Mouse (Mus musculus) liver, embryonic 13.5 days (tissue): ENCODE measurements around the gene B4galt1. TPM values are rescaled to one million over a fixed set of nuclear protein-coding genes. Genes with fewer than 3 reads are reported as not detected.

Source experiments
- ATAC-seq: fragments of 200-750 bp; cut with Nextera tagmentation; 2 replicates; pipeline ENCODE4 v1.8.0; 2017; ENCODE audit warnings: low read depth, mild to moderate bottlenecking, moderate number of reproducible peaks, moderate library complexity
- DNase-seq: peaks from one replicate; pipeline ENCODE4 v3.0.0; 2022
- H3K27ac ChIP-seq: fragments of 300-500 bp; sonication (generic); 2 replicates; pipeline ENCODE4 v1.5.1; 2015; ENCODE audit warnings: moderate library complexity, mild to moderate bottlenecking, inconsistent platforms
- H3K27me3 ChIP-seq: fragments of 300-500 bp; sonication (generic); 2 replicates; pipeline ENCODE4 v1.6.1; 2015; ENCODE audit warnings: mild to moderate bottlenecking, inconsistent platforms
- H3K36me3 ChIP-seq: fragments of 300-500 bp; sonication (generic); 2 replicates; pipeline ENCODE4 v1.6.1; 2015; ENCODE audit warnings: mild to moderate bottlenecking, inconsistent platforms
- H3K4me1 ChIP-seq: fragments of 300-500 bp; sonication (generic); replicated peaks from 2 replicates; pipeline ENCODE4 v1.6.1; 2015; ENCODE audit warnings: inconsistent platforms
- H3K4me2 ChIP-seq: fragments of 300-500 bp; sonication (generic); 2 replicates; pipeline ENCODE4 v1.6.1; 2015; ENCODE audit warnings: inconsistent platforms, mild to moderate bottlenecking, moderate library complexity
- H3K4me3 ChIP-seq: fragments of 300-500 bp; sonication (generic); replicated peaks from 2 replicates; pipeline ENCODE4 v1.5.1; 2015; ENCODE audit warnings: mild to moderate bottlenecking, inconsistent platforms
- H3K9ac ChIP-seq: fragments of 300-500 bp; sonication (generic); 2 replicates; pipeline ENCODE4 v1.6.1; 2015; ENCODE audit warnings: mild to moderate bottlenecking, inconsistent platforms
- H3K9me3 ChIP-seq: fragments of 300-500 bp; sonication (generic); replicated peaks from 2 replicates; pipeline ENCODE4 v1.6.1; 2016; ENCODE audit warnings: inconsistent platforms
- WGBS: fragments of 180-500 bp; shearing (Covaris S2); methylation state at CpG from one replicate; pipeline ENCODE4 v1.1.7; 2015; ENCODE audit not compliant: insufficient replicate concordance; 5-methylcytosine and 5-hydroxymethylcytosine counted together
- polyA plus RNA-seq: library from polyadenylated mRNA; unstranded; fragments of >200 nt; fragmentation: Nextera tagmentation; extraction: Ambion mirVana; gene quantifications from 2 replicates; pipeline ENCODE4 v1.2.1, GENCODE M21; 2015

The B4galt1 gene
- polyA plus RNA-seq, 1 experiment from 2014 or later = 29.9 TPM

DNA sequence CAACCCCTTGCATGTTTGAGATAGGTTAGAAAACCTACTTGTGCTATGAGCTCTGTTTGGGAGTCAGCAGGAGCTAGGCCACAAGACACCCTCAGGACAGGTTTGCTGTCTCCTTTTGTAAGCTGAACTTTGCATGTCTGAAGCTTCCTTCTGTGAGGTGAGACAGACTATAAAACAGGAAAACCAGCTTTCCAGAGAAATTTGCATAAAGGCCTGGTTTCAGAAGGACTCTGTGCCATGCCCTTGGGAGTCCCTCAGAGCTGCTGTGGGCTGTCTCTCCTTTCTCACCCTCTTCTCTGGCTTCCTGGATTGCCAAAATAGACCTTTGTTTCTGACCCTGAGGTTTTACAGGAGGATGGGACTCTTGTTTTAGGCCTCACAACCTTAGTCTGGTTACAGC lies 59.5 kb downstream of the B4galt1 start:
- no peak overlapping the region for H3K9ac ChIP-seq
- H3K27me3 ChIP-seq = no peaks in the 10 kb centered on the region
- H3K4me2 ChIP-seq = no peak overlapping the region
- DNase-seq (no peak), ATAC-seq (no peak)
- no peaks in the 10 kb centered on the region for H3K9me3 ChIP-seq
- H3K4me3 ChIP-seq = no peak overlapping the region
- H3K4me1 ChIP-seq = no peaks in the 10 kb centered on the region
- peaks cover 10% of the 10 kb centered on the region; the same call in 1 of the 2 replicates for H3K36me3 ChIP-seq
- no peak overlapping the region for H3K27ac ChIP-seq

DNA sequence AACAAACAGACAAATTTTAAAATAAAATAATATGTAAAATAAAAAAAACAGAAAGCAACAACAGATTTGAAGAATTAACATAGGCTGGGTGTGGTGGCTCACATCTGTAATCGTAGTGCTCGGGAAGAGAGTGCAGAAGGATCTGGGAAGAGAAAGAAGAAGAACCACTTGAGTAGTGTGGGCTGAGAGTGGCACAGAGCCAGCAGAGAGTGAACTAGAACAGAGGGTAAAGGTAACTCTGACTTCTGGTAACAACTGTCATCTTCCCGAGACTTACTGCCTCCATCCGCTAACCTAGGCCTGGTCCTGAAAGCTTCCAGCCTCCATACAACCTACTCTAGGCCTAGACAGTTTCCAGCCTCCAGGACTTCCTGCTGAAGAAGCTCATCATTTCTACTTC lies 62.6 kb downstream of the B4galt1 start:
- Histone ChIP-seq H3K9me3 (no peaks in the 10 kb centered on the region), H3K27ac (no peak overlapping the region), H3K4me2 (no peak overlapping the region), H3K27me3 (no peaks in the 10 kb centered on the region), H3K4me1 (no peaks in the 10 kb centered on the region), H3K4me3 (no peak overlapping the region), H3K9ac (no peak overlapping the region), H3K36me3 (no peaks in the 10 kb centered on the region)
- 88% methylated on average over 4 of the region's 4 CpGs for WGBS
- ATAC-seq (no peak), DNase-seq (no peak)

DNA sequence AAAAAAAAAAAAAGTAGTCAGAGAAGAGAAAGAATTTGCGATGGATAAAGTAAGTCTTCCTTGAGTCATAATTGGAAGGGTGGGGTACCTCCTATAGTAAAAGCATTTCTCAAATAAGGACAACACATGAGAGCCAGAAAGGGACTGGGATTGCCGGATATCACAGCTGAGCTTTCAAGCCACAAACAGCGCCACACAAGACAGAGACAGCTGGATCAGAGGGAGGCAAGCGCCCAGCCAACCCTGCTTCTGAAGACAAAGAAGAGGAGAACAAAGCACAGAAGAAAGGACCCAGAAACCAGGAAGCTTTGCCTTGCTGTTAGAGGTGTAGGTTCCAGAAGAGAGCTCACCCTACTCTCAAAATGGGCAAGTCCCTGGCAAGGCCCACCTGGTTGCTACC lies 67.2 kb downstream of the B4galt1 start:
- no peak overlapping the region for H3K9ac ChIP-seq
- DNase-seq = no peak
- H3K4me1 ChIP-seq = peaks cover 19% of the 10 kb centered on the region
- no peaks in the 10 kb centered on the region for H3K9me3 ChIP-seq
- no peak overlapping the region for H3K27ac ChIP-seq
- H3K27me3 ChIP-seq = no peaks in the 10 kb centered on the region
- WGBS = 79% methylated on average over 4 of the region's 4 CpGs
- H3K4me2 ChIP-seq = no peak overlapping the region
- H3K4me3 ChIP-seq = no peak overlapping the region
- ATAC-seq = no peak
- H3K36me3 ChIP-seq = no peaks in the 10 kb centered on the region

- no peaks in the 10 kb centered on the region for H3K27me3 ChIP-seq
- H3K36me3 ChIP-seq = no peaks in the 10 kb centered on the region
- peak; percentile 46 for DNase-seq
- no peaks in the 10 kb centered on the region for H3K9me3 ChIP-seq
- H3K27ac ChIP-seq = no peak overlapping the region
- peaks cover 28% of the 10 kb centered on the region for H3K4me1 ChIP-seq
- H3K4me3 ChIP-seq = no peak overlapping the region
- no peak overlapping the region for H3K9ac ChIP-seq
- ATAC-seq = peak; percentile 75
- H3K4me2 ChIP-seq = no peak overlapping the region
- 49% methylated on average over 9 of the region's 9 CpGs for WGBS
Measured at GRCm38 (mm10) chr4:40785620-40786166, 68.1 kb downstream of the B4galt1 start.

DNA sequence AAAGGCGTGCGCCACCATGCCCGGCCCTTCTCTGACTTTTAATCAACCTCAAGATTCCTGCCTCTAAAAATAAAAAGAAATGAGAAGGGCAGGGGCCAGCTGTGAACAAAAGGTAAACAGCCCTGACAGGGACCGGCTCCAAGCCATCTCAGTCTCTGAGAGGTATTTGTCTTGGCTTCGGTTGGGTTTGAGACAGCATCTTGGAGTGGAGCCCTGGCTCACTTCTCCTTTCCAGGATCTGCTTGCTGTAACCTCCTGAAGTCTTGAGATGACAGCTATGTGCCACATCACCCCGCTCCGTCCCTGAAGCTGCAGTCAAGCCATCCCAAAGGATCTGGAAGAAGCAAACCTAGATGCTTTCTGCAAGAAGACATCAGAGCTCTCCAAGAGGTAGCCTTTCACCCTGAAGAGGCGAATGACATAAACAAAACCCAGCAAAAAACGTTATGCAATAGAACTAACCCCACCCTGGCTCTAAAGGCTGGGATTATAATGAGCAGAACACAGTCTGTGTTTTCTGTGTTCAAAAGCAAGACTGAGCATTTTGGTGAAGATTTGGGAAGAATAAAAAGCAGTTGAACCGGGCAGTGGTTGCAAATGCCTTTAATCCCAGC lies 69.1 kb downstream of the B4galt1 start:
- H3K9me3 ChIP-seq = no peaks in the 10 kb centered on the region
- H3K4me2 ChIP-seq = no peak overlapping the region
- 60% methylated on average over 10 of the region's 10 CpGs for WGBS
- no peaks in the 10 kb centered on the region for H3K36me3 ChIP-seq
- DNase-seq = no peak
- no peaks in the 10 kb centered on the region for H3K27me3 ChIP-seq
- no peak overlapping the region for H3K4me3 ChIP-seq
- H3K27ac ChIP-seq = no peak overlapping the region
- H3K4me1 ChIP-seq = peaks cover 30% of the 10 kb centered on the region
- ATAC-seq = no peak
- H3K9ac ChIP-seq = no peak overlapping the region

DNA sequence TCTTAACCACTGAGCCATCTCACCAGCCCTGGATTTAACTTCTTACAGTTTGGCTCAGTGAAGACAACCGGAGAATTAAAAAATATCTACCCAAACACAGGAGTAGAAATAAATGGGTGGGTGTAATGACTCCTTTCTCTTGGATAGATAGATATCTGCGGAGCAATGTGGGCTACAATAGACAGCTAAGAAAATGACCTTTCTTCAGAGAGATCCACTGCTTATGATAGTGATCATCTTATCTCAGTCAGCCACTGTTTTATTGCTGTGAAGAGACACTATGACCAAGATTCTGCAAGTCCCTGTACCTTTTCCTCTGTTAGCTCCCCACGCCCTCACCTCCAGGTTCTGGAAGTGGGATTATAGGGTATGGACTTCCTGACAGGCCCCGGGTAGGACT lies 70.8 kb downstream of the B4galt1 start:
- Histone ChIP-seq H3K9ac (no peak overlapping the region), H3K9me3 (no peaks in the 10 kb centered on the region), H3K27ac (no peak overlapping the region), H3K27me3 (no peaks in the 10 kb centered on the region), H3K4me3 (no peak overlapping the region), H3K4me1 (peaks cover 30% of the 10 kb centered on the region), H3K4me2 (no peak overlapping the region), H3K36me3 (no peaks in the 10 kb centered on the region)
- WGBS = 61% methylated on average over 4 of the region's 4 CpGs
- ATAC-seq (no peak), DNase-seq (no peak)

DNA sequence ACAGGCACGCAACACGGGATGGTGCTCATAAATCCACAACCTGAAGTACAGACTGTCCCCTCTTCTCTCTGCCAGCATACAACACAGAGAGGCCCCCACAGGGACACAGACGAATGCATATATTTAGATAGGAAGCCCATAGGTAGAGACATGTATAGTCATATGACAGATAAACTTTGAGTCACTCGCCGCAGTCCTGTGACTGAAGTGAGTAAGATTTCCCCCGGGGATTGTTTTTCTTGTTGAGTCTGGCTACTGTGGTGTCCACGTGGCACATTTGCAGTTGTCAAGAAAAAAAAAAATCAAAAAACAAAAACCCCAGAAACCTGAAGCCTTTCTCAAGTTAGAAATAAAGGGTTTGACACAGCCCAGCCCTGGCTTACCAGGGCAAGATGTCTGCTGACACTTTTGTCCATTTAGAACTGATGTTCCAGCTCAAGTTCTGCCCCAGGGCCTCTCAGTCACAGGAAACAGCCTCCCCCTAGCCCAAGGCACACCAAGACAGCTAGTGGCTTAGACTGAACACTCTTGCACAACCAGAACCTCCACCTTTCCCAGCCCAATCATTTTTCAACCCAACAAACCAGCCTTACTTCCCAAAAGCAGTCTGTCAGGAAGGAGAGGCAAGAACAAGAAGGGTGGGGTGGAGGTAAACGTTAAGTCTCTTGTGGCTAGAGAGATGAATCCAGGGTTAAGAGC lies 71.9 kb downstream of the B4galt1 start:
- peak overlapping the region; percentile 39; the same call in 1 of the 2 replicates for H3K9ac ChIP-seq
- ATAC-seq (peak; percentile 69), DNase-seq (no peak)
- no peaks in the 10 kb centered on the region for H3K27me3 ChIP-seq
- WGBS = 9% methylated on average over 8 of the region's 8 CpGs
- H3K9me3 ChIP-seq = no peaks in the 10 kb centered on the region
- H3K4me2 ChIP-seq = peak overlapping the region; percentile 46
- peak overlapping the region; percentile 29 for H3K27ac ChIP-seq
- H3K4me1 ChIP-seq = peaks cover 37% of the 10 kb centered on the region
- no peaks in the 10 kb centered on the region for H3K36me3 ChIP-seq
- no peak overlapping the region for H3K4me3 ChIP-seq

GRCm38 (mm10) chr4:40781143-40781542 lies 72.7 kb downstream of the B4galt1 start:
- H3K4me2 ChIP-seq = peak overlapping the region; percentile 46
- peak overlapping the region; percentile 29; the same call in 1 of the 2 replicates for H3K27ac ChIP-seq
- H3K27me3 ChIP-seq = no peaks in the 10 kb centered on the region
- peaks cover 43% of the 10 kb centered on the region for H3K4me1 ChIP-seq
- peak overlapping the region; percentile 39; the same call in 1 of the 2 replicates for H3K9ac ChIP-seq
- no peak overlapping the region for H3K4me3 ChIP-seq
- no peaks in the 10 kb centered on the region for H3K9me3 ChIP-seq
- DNase-seq (no peak), ATAC-seq (no peak)
- 1% methylated on average over 3 of the region's 3 CpGs for WGBS
- no peaks in the 10 kb centered on the region for H3K36me3 ChIP-seq

GRCm38 (mm10) chr4:40778656-40779055 lies 75.1 kb downstream of the B4galt1 start:
- Histone ChIP-seq H3K9me3 (no peaks in the 10 kb centered on the region), H3K9ac (no peak overlapping the region), H3K27ac (no peak overlapping the region), H3K27me3 (no peaks in the 10 kb centered on the region), H3K4me3 (no peak overlapping the region), H3K4me1 (peaks cover 49% of the 10 kb centered on the region), H3K36me3 (no peaks in the 10 kb centered on the region), H3K4me2 (no peak overlapping the region)
- 58% methylated on average over 6 of the region's 6 CpGs for WGBS
- no peak for ATAC-seq
- no peak for DNase-seq

- H3K36me3 ChIP-seq = no peaks in the 10 kb centered on the region
- H3K9me3 ChIP-seq = no peaks in the 10 kb centered on the region
- H3K4me3 ChIP-seq = no peak overlapping the region
- no peak overlapping the region for H3K4me2 ChIP-seq
- ATAC-seq (no peak), DNase-seq (no peak)
- no peak overlapping the region for H3K9ac ChIP-seq
- WGBS = 26% methylated on average over 2 of the region's 2 CpGs
- H3K4me1 ChIP-seq = peaks cover 53% of the 10 kb centered on the region
- H3K27ac ChIP-seq = no peak overlapping the region
- H3K27me3 ChIP-seq = no peaks in the 10 kb centered on the region
Measured at GRCm38 (mm10) chr4:40777116-40777515, 76.7 kb downstream of the B4galt1 start.

GRCm38 (mm10) chr4:40776416-40776815 lies 77.4 kb downstream of the B4galt1 start:
- Histone ChIP-seq H3K27me3 (no peaks in the 10 kb centered on the region), H3K27ac (no peak overlapping the region), H3K9me3 (no peaks in the 10 kb centered on the region), H3K9ac (no peak overlapping the region), H3K4me2 (no peak overlapping the region), H3K36me3 (no peaks in the 10 kb centered on the region), H3K4me3 (no peak overlapping the region), H3K4me1 (peaks cover 53% of the 10 kb centered on the region)
- ATAC-seq = no peak
- no peak for DNase-seq
- WGBS = 41% methylated on average over 4 of the region's 4 CpGs
